Mouse (Mus musculus): ENCODE data around the gene Nudt19.

- TF ChIP-seq CTCF (IDR thresholded peaks at IDR 0.05; ENCODE audit: borderline replicate concordance, insufficient read depth, low read length), result peak; percentile 16; the same call in 1 of the 2 replicates
- TF ChIP-seq POLR2A (IDR thresholded peaks at IDR 0.05; ENCODE audit: low read depth, low read length), result no peak
Measured at GRCm38 (mm10) chr7:35501995-35502394, 54.1 kb downstream of the Nudt19 start.

All from embryonic fibroblast, embryonic 13.5 days (primary cell).